Mouse (Mus musculus) retina, postnatal 1 day (tissue): Measurements from ENCODE around the gene Hormad2.

ENCODE experiments used
- DNase-seq: peaks from one replicate; pipeline ENCODE4 v3.0.0-alpha.2; 2012

Hormad2 gene

DNA sequence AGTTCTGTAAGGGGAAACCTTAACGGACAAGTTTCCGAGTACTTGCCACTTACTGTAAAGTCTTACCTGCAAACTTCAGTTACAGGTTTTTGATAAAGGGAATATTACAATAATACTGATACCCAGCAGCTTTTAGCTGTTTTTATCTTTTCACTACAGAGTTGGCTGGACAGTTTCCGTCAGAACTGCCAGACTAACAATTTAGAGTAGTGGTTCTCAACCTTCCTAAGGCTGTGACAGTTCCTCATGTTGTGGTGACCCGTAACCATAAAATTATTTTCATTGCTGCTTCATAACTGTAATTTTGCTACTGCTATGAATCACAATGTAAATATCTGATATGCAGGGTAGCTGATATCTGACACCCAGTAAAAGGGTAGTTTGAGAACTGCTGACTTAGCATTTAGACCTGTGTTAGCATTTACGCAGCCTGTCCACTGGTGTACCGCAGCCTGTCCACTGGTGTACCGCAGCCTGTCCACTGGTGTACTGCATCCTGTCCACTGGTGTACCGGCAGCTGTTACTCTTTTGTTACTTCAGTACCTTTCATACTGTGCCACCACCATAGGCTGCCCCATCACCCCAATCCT lies 104.1 kb downstream of the Hormad2 start:
- no peak for DNase-seq

DNA sequence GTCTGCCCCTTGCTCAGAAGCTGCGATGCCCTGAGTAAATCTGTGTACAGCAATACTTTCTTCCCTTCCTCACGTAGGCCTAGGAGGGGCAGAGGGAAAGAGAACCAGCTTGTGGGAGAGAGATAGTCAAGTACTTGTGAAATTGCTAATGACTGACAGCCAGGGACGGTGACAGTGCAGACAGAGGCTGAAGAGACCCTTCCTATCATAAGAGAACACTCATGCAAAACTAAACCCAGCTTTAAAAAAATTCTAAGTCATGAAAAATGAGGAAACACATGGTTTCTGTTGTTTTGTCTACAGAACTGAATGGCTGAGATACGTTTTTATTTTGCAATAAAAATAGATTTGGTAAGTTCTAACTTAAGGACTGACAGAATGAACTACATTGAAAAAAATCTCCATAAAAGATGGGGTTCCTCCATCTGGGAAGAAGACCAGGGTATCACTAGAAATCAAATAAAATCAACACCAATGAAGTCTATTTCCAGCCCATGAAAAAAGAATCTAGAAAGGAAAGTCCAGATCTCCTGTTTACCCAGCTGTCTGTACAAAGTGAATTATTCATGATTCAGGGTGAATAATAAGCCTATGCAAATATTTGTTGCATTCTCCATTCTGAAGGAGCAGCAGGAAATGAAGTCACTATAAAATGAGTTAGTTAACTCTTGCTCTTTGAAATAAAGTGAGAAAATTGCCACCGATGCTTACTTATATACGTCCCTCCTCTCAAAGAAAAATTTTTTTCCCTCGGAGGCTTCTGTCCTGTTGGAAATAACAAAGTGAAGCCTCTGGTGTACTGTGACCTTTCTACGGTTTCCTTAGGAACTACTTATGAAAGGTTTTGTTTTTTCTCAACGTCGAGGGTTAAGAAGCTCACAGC lies 104.9 kb downstream of the Hormad2 start:
- no peak for DNase-seq

DNA sequence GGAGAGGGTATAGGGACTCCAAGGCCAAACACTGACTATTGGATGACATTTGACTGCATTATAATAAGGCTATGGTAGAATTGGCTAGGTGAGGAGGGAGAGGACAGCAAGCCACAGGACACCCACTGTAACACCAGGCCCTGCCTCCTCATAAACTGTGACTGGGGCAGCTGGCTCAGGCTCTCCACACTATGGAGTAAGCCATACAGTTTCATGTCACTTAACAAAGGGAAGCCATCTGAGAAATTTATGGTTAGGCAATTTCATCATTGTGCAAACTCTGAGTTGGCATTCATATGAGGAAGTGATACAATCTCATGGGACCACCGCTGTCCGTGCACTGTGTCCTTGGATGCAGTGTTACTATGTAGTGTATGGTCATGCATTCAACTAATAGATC lies 107.9 kb downstream of the Hormad2 start:
- DNase-seq: no peak

DNA sequence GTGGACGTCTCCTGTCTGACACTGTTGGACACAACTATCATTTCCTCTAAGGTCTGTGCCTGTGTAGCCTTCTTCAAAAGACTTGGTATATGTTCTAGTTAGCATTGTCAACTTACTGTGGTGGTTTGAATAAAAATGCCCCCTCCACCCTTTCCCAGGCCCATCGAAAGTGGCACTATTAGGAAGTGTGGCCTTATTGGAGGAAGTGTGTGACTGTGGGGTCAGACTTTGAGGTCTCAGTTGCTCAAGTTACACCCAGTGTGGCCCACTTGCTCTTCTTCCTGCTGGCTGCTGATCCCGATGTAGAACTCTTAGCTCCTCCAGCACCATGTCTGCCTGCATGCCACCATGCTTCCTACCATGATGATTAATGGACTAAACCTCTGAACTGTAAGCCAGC lies 112.7 kb downstream of the Hormad2 start:
- no peak for DNase-seq

DNA sequence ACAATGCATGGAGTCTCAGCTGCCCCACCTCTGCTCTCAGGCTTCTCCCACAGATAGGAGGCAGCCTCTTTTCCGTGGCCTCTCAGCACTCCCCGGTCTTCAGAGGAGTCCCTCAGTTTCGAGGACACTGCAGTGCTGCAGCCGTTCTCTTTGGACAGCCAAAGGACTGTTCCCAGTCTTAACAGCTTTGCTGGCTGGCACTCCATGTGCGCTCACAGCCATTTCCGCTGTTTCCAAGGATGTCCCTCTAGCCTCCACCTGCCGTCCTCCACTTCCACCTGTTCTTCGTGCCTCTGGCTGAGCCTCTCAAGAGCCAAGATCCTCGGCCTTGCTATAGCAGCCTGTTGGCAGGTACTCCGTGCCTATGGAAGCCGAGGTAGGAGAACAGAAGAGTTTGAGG lies 117.4 kb downstream of the Hormad2 start:
- DNase-seq: no peak

DNA sequence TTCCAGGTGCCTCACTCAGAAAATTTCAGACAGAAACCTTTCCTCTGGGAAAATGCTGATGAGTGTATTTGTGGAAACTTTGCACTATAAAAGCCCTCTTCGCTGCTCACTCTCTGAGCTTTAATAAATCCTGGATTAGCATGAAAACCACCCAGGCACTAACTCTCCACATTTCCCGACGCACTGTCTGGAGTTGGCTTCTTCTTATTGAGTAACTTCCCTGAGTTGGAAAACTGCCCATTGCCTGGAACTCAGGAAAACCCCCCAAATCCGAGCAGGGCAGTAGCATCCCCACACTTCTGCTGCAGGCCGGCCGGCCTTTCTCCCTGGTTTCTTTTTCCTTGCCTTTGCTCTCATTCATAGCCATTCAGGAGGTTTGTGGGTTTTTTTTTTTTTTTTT lies 118.0 kb downstream of the Hormad2 start:
- DNase-seq: peak; percentile 15

DNA sequence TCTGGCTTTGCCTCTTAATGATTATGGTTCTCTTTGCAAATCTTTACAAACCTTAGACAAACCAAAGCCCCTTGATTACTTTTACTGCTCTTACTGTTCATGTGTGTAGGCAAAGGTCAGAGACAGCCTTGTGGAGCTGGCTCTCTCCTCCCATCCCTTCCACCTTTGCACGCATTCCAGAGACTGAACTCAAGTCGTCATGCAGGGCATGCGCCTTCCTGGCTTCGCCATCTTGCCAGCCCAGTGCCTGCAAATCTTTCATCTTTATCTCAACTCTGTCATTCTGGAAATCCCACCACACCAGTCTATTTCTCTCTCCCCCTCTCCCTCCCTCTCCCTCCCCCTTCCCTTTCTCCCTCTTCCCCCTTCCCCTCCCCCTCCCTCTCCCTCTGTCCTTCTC lies 120.0 kb downstream of the Hormad2 start:
- DNase-seq: no peak

DNA sequence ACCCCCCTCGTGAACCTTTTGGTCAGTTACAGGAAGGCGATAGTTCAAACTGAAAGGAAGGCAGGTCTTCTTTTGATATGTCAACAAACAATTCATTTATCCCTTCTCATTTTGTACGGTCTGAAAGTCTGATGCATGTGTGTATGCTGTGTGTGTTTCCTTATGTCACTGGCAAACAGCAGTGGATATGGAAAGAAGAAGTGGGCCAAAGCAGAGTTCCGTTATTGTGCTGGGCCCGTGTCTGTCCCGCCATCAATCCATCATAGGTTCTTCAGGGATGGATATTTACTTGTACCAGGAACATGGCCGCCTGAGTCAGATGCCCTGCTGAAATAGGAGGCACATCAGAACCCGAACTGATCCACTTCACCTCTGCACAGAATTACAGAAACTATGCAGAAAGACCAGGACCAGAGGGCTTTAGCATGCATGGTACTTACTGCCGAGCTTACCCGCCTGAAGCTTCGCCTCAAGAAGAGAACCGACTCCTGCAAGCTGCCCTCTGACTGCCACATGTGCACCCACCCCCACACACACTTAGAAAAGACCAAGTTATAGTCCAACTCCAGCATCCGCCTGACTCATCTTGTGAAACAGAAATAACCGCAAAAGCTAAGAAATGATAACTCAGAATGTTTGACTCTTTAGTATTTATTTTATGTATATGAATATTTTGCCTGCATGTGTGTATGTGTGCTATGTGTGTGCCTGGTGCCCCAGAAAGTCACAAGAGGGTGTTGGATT lies 121.5 kb downstream of the Hormad2 start:
- no peak for DNase-seq

DNA sequence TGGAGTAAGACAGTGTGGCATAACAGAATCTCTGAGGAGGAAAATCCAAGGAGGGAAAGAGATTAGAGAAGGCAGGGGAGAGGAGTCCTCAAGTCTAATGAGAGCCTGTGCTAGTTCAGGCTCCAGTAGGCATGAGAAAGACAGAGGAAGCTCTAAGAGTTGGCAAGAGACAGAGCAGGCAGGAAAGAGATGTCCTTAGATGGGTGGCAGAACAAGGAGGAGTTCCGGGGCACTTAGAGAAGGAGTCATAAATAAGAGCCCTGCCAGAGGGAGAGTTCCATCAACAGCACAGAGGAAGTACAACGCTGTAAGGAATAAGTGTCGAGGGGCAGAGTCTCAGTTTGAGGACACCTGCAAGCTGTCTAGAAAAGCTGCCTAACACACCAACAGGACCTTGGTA lies 122.9 kb downstream of the Hormad2 start:
- DNase-seq: no peak

DNA sequence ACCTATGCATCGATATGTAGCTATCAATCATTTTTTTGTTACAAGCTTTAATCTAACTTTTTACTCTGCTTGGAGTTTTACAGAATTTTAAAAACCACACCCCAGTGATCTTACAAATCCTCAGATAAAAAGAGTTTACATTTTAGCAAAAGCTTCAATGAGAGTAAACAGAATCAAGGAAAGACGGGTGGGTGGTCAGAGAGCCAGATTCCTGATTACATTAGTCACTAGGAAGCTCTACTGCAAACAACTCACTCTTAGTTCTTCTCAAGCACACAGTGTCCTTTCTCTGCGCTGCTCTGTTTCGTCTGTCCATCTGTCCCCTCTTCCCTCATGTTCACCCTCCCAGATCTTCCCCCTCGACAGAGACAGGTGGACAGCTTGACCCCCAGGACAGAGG lies 123.6 kb downstream of the Hormad2 start:
- DNase-seq: no peak

DNA sequence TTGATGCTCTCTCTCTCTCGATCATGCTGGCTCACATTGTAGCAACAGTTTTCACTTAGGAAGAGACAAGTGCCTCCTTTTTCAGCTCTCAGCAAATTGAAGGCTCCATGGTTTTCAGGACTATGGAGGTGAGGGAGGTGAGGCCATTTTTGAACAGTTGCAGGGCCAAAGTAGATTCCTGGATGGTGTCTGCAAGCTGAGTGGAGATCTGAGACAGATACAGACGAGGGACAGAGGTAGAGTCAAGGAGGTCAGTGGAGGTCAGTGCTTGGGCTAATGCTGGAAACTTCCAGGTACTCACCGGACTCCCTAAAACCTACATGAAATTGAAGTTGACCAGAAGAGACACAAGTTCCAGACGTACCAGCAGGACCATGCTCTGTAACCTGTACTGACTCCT lies 128.7 kb downstream of the Hormad2 start:
- DNase-seq: no peak

DNA sequence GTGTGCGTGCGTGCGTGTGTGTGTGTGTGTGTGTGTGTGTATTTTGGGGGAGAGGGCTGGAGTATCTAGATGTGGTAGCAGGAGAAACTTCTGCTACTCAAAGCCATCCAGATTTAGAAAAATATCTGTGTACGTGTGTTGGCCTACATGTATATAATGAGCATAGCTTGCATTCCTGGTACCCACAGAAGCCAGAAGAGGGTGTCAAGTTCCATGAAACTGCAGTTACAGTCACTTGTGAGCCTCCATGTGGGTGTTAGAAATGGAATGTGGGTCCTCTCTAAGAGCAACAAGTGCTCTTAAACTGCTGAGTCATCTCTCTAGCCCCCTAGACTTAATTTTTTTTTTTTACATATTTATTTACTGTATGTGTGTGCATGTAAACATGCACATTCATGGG lies 130.6 kb downstream of the Hormad2 start:
- no peak for DNase-seq

DNA sequence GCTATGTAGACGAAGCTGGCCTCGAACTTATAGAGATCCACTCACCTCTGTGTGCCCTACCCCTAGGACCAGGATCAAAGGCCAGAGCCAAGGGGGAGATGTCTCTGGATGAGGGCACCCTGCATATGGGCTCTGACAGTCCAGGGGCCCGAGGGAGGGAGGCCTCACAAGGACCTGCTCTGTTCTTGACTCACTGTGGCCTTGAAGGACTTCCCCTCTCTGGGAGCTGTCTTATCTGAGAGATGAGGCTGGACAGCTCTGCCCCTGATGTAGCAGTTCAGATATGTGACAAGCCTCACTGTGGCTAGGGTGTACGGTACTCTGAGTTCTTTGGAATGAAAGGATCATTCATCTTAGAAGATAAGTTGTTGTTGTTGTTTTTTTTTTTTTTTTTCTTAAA lies 131.3 kb downstream of the Hormad2 start:
- DNase-seq: no peak

DNA sequence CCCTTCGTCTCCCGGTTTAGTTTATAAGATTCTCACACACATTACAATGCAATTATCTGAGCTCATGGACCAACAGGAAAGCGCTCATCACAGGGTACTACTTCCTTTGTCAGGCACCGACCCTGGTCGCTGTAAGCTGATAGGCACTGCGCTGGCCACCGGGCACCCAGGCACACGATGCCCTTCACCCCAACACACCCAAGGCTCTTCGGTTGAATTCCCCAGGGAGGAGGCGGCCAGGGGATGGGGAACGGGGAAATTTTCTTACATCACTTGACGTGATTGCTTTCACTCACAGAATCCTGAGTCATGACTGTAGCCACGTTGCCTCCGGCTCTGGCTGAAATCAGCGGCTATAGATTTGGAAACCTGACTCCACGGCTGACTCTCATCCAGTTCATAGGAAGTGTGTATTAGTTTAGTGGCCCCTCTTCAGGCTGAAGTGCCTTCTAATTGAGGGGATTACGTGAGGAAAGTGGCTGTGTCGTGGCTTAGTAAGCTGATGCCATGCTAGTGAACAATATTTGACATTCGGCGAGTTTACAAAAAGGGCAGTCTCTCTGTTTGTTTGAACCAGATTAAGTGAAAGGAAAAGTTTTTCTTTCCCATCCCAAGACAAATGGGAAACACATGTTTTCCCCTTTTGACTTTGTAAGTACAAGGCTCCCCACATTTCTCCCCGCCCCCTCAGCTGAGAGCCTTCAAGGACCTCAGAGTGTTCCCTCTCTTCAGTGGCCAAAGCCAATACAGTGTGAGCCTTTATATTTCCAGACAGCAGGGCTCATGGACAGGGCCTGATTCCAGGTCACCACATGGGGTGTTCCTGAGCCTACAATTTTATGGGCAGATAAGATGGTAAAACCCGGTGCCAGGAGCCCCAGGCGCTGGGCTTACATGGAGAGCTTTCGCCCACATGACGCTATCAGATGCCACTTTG lies 132.1 kb downstream of the Hormad2 start:
- peak; percentile 32 for DNase-seq

DNA sequence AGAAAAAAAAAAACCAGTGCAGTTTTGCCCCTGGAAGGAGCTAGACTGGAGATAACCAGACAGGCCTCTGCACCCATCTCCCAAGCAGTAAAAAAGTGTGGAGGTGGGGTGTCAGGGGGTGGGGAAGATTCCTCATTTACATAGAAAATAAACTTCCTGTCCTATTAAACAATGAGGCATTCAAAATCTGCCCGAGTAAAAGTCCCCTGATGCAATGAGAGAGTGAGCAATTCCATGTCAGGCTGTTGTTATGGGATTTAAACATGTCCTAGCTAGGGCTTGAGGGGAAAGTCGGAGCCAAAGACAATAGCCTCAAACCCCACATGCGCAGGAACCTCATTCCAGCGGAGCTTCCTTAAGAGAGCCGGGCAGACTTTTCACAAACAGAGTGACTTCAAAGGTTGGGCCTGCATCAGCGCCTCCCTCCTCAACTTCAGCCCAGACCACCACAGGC lies 132.8 kb downstream of the Hormad2 start:
- peak; percentile 24 for DNase-seq

DNA sequence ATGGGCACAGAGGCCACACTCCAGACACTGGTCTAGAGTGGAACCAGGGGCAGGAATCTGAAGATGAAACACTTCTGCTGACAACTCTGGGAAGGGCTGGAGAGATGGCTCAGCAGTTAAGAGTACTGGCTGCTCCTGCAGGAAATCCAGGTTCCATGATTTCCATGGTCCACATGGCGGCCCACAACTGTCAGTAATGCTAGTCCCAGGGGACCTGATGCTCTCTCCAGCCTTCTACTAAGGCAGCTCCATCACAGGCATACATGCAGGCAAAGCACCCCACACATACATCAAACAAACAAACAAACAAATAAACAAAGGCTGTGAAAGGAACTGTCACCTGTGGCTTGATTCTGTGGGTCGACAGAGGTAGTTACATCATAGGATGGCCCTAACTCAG lies 134.8 kb downstream of the Hormad2 start:
- peak; percentile 35 for DNase-seq

DNA sequence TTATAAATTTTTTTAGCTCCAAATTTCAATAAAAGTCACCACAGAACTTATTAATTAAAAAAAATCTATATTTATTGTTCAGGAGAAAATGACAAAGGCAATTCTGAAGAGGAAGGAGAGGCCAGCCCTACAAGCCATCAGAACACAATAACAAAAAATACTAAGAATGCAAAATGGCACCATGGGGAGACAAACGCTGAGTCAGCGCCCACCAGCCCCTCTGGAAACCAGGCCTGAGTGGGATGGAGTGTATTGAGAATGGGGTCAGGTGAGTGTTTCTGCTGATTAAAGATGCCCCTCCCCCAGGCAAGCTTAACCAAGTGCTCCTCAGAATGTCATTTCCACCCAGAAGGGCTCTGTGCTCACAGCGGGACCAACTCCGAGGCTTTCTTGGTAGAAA lies 135.8 kb downstream of the Hormad2 start:
- no peak for DNase-seq

DNA sequence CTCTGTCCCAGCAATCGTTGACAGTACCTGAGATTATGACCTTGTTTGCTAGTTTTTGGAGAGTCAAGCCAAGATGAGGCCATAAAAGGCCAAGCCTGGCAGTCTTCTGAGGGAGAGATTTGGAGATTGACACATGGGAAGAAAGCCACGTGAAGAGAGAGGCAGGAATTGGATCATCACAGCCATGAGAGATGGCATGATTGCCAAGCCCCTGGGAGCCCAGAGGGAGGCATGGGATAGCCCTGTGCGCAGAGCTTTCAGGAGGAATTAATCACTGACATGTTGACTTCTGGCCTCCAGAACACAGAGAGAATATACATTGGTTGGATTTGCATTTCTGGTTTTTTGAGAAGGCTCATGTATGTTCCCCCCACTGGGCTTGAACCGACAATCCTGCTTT lies 136.7 kb downstream of the Hormad2 start:
- no peak for DNase-seq

DNA sequence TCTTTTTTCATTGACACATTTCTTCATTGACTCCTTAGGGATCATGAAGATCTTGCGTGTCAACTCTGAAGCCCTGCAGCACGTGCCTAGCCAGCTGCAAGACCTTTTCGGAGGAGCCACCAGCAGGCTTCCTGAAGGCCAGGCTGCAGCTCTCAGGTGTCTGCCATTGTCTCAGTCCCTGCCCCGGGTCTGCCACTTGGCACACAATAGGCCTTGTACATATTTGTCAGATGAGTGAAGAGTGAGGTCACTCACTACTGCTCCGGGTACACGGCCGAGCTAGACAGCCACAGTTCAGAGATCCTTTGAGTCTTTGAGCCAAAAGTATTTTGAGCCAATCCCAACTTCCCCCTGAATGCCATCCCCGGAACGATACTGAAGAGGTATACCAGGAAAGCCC lies 137.9 kb downstream of the Hormad2 start:
- peak; percentile 24 for DNase-seq

DNA sequence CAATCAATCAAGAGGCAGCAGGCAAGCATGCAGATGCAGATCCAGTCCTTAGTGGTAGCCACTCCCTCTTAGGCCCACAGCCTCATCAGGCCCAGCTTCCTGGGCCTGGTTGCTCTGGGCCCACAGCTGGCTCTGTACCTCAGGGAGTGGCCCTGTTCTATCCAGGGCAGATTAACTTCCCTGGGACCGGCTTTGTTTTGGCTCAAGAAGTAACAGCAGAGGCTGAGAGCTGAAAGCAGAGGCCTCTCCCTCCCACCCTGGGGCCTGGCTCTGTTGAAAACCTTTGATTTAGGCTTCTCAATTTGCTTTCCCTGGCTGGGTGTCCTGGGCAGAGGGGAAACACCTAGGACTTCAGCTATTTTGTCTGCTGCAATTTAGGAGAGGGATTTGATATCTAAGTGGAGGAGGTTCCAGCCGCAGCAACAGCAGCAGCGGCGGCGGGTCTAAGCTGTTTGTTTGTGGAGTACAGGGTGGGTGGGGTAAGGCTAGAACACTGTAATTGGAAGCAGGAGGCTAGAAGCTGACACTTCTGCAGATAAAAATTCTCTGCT lies 138.5 kb downstream of the Hormad2 start:
- no peak for DNase-seq

DNA sequence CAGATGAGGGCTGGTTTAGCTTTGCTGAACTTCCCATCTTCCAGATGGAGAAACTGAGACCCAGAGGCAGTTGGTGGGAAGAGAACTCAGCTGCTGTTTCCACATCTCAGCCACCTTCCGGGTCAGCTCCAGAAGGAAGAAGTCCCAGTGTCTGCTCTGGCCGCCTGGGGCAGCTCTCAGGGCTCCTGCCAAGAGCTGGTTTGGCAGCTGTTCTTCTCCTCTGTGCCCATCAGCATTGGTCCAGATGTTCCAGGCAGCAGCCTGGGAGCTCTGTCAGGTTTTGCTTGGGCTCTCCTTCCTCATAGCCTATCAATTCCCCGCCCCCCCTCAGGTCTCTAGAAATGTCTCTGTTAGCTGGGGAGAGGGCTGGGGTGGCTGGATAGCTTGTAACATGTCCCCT lies 140.2 kb downstream of the Hormad2 start:
- DNase-seq: no peak

DNA sequence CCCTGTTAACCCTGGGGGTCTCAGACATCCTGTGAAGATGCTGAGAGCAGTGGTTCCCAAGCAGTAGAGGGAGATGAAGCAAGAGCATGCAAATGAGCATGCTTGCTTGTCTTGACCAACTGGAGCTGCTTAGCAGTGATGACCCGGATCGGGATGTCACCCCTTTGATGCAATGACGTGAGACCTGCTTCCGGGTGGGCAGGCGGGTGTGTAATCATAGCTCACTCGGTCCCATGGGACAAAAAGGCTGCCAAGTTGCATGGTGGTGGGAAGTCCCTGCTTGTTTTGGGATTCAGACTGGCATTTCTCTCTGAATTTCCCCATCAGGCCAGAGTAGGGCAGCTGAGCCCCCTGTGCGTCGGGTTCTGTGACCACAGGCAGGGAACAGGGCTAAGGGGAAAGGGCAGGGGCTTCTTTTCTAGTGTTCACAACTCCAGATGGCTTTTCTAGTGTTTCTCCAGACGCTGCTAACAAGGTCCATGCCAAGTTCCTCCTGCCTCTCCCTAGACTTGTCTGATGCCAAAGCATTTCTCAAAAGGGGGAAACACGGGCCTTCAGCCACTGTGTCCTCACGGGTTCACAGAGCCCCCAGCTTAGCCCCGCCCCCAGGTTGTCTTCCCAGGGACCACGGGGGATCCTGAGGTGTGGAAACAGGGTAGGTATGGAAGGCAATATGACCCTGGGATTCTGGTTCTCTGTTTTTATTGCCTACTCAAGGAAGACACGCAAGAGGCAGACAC lies 141.0 kb downstream of the Hormad2 start:
- no peak for DNase-seq
